Mouse (Mus musculus) midbrain, embryonic 11.5 days (tissue): ENCODE results near the gene 1700123O20Rik. TPM values are rescaled to one million over a fixed set of nuclear protein-coding genes. Genes with fewer than 3 reads are reported as not detected.

Experiments used
- ATAC-seq: fragments of 200-750 bp; cut with Nextera tagmentation; 2 replicates; pipeline ENCODE4 v1.8.0; 2017; ENCODE audit warnings: moderate TSS enrichment, moderate library complexity; ENCODE audit not compliant: low FRiP score
- DNase-seq: peaks from one replicate; pipeline ENCODE4 v3.0.0; 2015; ENCODE audit warnings: low spot score; ENCODE audit errors: missing footprints
- H3K27ac ChIP-seq: fragments of 300-500 bp; sonication (generic); 2 replicates; pipeline ENCODE4 v1.5.1; 2014; ENCODE audit warnings: low read depth, low read length
- H3K27me3 ChIP-seq: fragments of 300-500 bp; sonication (generic); 2 replicates; pipeline ENCODE4 v1.6.1; 2014; ENCODE audit warnings: mild to moderate bottlenecking, low read length, moderate library complexity, mixed read lengths; ENCODE audit not compliant: control insufficient read depth, insufficient read depth
- H3K36me3 ChIP-seq: fragments of 300-500 bp; sonication (generic); 2 replicates; pipeline ENCODE4 v1.6.1; 2014; ENCODE audit warnings: mild to moderate bottlenecking, low read length, moderate library complexity, mixed read lengths; ENCODE audit not compliant: control insufficient read depth, insufficient read depth
- H3K4me1 ChIP-seq: fragments of 300-500 bp; sonication (generic); 2 replicates; pipeline ENCODE4 v1.6.1; 2014; ENCODE audit warnings: low read length; ENCODE audit not compliant: control insufficient read depth, insufficient read depth
- H3K4me2 ChIP-seq: fragments of 300-500 bp; sonication (generic); 2 replicates; pipeline ENCODE4 v1.6.1; 2014; ENCODE audit warnings: mild to moderate bottlenecking, moderate library complexity
- H3K4me3 ChIP-seq: fragments of 300-500 bp; sonication (generic); 2 replicates; pipeline ENCODE4 v1.5.1; 2014; ENCODE audit warnings: low read depth, low read length
- H3K9ac ChIP-seq: fragments of 300-500 bp; sonication (generic); 2 replicates; pipeline ENCODE4 v1.6.1; 2014; ENCODE audit warnings: low read length
- H3K9me3 ChIP-seq: fragments of 300-500 bp; sonication (generic); 2 replicates; pipeline ENCODE4 v1.6.1; 2016; ENCODE audit warnings: low read length; ENCODE audit not compliant: control insufficient read depth
- WGBS: fragments of 180-500 bp; shearing (Covaris S2); extraction: QIAGEN DNeasy Blood & Tissue Kit; methylation state at CpG from one replicate; pipeline ENCODE4 v1.1.7; 2014; 5-methylcytosine and 5-hydroxymethylcytosine counted together
- polyA plus RNA-seq: library from polyadenylated mRNA; unstranded; fragments of >200 nt; fragmentation: Nextera tagmentation; extraction: Ambion mirVana; gene quantifications from 2 replicates; pipeline ENCODE4 v1.2.1, GENCODE M21; 2014

Gene 1700123O20Rik
- polyA plus RNA-seq, 1 experiment from 2014 or later = 96.7 TPM

GRCm38 (mm10) chr14:54687251-54687650 is 1.2 kb downstream of the 1700123O20Rik start:
- H3K4me2 ChIP-seq = peak overlapping the region; percentile 72
- WGBS = 10% methylated on average over 8 of the region's 8 CpGs

GRCm38 (mm10) chr14:54695042-54695441 is 9.0 kb downstream of the 1700123O20Rik start:
- Histone ChIP-seq H3K4me1 (no peaks in the 10 kb centered on the region), H3K9me3 (no peaks in the 10 kb centered on the region), H3K4me3 (no peak overlapping the region), H3K27ac (no peak overlapping the region), H3K36me3 (0 out of 2 replicates have a peak, but pooled peaks cover 6% of the 10 kb centered on the region), H3K9ac (no peak overlapping the region), H3K27me3 (no peaks in the 10 kb centered on the region), H3K4me2 (no peak overlapping the region)
- DNase-seq (no peak), ATAC-seq (no peak)
- 88% methylated on average over 6 of the region's 6 CpGs for WGBS

More at GRCm38 (mm10) chr14:54687251-54687650, 1.2 kb downstream of the 1700123O20Rik start:
- ATAC-seq = no peak
- H3K9me3 ChIP-seq = no peaks in the 10 kb centered on the region
- peak overlapping the region; percentile 33; the same call in 1 of the 2 replicates for H3K27ac ChIP-seq
- no peak for DNase-seq
- H3K36me3 ChIP-seq = peaks cover 11% of the 10 kb centered on the region; the same call in 1 of the 2 replicates
- peak overlapping the region; percentile 92 for H3K4me3 ChIP-seq
- H3K9ac ChIP-seq = peak overlapping the region; percentile 79
- H3K4me1 ChIP-seq = peaks cover 17% of the 10 kb centered on the region
- no peaks in the 10 kb centered on the region for H3K27me3 ChIP-seq

- Histone ChIP-seq H3K27me3 (no peaks in the 10 kb centered on the region), H3K4me3 (no peak overlapping the region), H3K4me1 (no peaks in the 10 kb centered on the region), H3K27ac (no peak overlapping the region), H3K4me2 (no peak overlapping the region), H3K9me3 (no peaks in the 10 kb centered on the region), H3K9ac (no peak overlapping the region), H3K36me3 (0 out of 2 replicates have a peak, but pooled peaks cover 2% of the 10 kb centered on the region)
- no peak for DNase-seq
- ATAC-seq = no peak
- 90% methylated on average over 4 of the region's 4 CpGs for WGBS
Measured at GRCm38 (mm10) chr14:54696752-54697151, 10.7 kb downstream of the 1700123O20Rik start.

GRCm38 (mm10) chr14:54698733-54699132 is 12.7 kb downstream of the 1700123O20Rik start, which contains the start of gene Gm29776:
Gm29776 (minus strand) TSS chr14:54698833.
- H3K4me1 ChIP-seq = no peaks in the 10 kb centered on the region
- H3K27me3 ChIP-seq = no peaks in the 10 kb centered on the region
- no peak within 1 kb of the TSS for H3K4me3 ChIP-seq
- 69% methylated on average over 4 of the region's 4 CpGs for WGBS
- ATAC-seq (no peak), DNase-seq (no peak)
- no peaks in the 10 kb centered on the region for H3K9me3 ChIP-seq
- no peak within 1 kb of the TSS for H3K9ac ChIP-seq
- 0 out of 2 replicates have a peak, but pooled peaks cover 2% of the 10 kb centered on the region for H3K36me3 ChIP-seq
- H3K4me2 ChIP-seq = no peak within 1 kb of the TSS
- no peak within 1 kb of the TSS for H3K27ac ChIP-seq

- Histone ChIP-seq H3K27me3 (no peaks in the 10 kb centered on the region), H3K36me3 (no peaks in the 10 kb centered on the region), H3K9ac (no peak overlapping the region), H3K4me1 (no peaks in the 10 kb centered on the region), H3K27ac (no peak overlapping the region), H3K4me3 (no peak overlapping the region), H3K9me3 (no peaks in the 10 kb centered on the region), H3K4me2 (no peak overlapping the region)
- no peak for ATAC-seq
- DNase-seq = no peak
- 60% methylated on average over 3 of the region's 3 CpGs for WGBS
Measured at GRCm38 (mm10) chr14:54699586-54699985, 13.6 kb downstream of the 1700123O20Rik start.

- DNase-seq = peak; percentile 97
- no peaks in the 10 kb centered on the region for H3K4me1 ChIP-seq
- no peak overlapping the region for H3K9ac ChIP-seq
- H3K27me3 ChIP-seq = no peaks in the 10 kb centered on the region
- no peak overlapping the region for H3K4me3 ChIP-seq
- no peak overlapping the region for H3K4me2 ChIP-seq
- no peaks in the 10 kb centered on the region for H3K9me3 ChIP-seq
- 0 out of 2 replicates have a peak, but pooled peaks have one; percentile 54 for ATAC-seq
- 15% methylated on average over 6 of the region's 6 CpGs for WGBS
- no peak overlapping the region for H3K27ac ChIP-seq
- no peaks in the 10 kb centered on the region for H3K36me3 ChIP-seq
Measured at GRCm38 (mm10) chr14:54701298-54701697, 15.3 kb downstream of the 1700123O20Rik start.

- Histone ChIP-seq H3K36me3 (no peaks in the 10 kb centered on the region), H3K9me3 (no peaks in the 10 kb centered on the region), H3K4me2 (no peak overlapping the region), H3K27ac (no peak overlapping the region), H3K27me3 (no peaks in the 10 kb centered on the region; the same call in 1 of the 2 replicates), H3K4me1 (no peaks in the 10 kb centered on the region), H3K4me3 (no peak overlapping the region), H3K9ac (no peak overlapping the region)
- 72% methylated on average over 10 of the region's 10 CpGs for WGBS
- ATAC-seq (no peak), DNase-seq (no peak)
Measured at GRCm38 (mm10) chr14:54703207-54703606, 17.2 kb downstream of the 1700123O20Rik start.

- H3K9me3 ChIP-seq = no peaks in the 10 kb centered on the region
- no peak overlapping the region for H3K4me3 ChIP-seq
- no peak for DNase-seq
- no peak overlapping the region for H3K4me2 ChIP-seq
- no peak for ATAC-seq
- H3K4me1 ChIP-seq = no peaks in the 10 kb centered on the region
- no peak overlapping the region for H3K27ac ChIP-seq
- H3K36me3 ChIP-seq = no peaks in the 10 kb centered on the region
- no peak overlapping the region for H3K9ac ChIP-seq
- WGBS = 61% methylated on average over 5 of the region's 5 CpGs
- H3K27me3 ChIP-seq = no peaks in the 10 kb centered on the region; the same call in 1 of the 2 replicates
Measured at GRCm38 (mm10) chr14:54705844-54706243, 19.8 kb downstream of the 1700123O20Rik start.

- no peak overlapping the region for H3K27ac ChIP-seq
- no peaks in the 10 kb centered on the region for H3K9me3 ChIP-seq
- 55% methylated on average over 15 of the region's 17 CpGs for WGBS
- no peak overlapping the region; the same call in 1 of the 2 replicates for H3K9ac ChIP-seq
- ATAC-seq = no peak
- H3K4me1 ChIP-seq = no peaks in the 10 kb centered on the region
- no peak overlapping the region for H3K4me3 ChIP-seq
- DNase-seq = no peak
- H3K4me2 ChIP-seq = no peak overlapping the region
- H3K27me3 ChIP-seq = no peaks in the 10 kb centered on the region; the same call in 1 of the 2 replicates
- H3K36me3 ChIP-seq = no peaks in the 10 kb centered on the region
Measured at GRCm38 (mm10) chr14:54706589-54707320, 20.7 kb downstream of the 1700123O20Rik start.
